Mouse (Mus musculus) myocyte (in vitro differentiated cells): ENCODE measurements around the gene Ankrd23. TPM values are rescaled to one million over a fixed set of nuclear protein-coding genes. Genes with fewer than 3 reads are reported as not detected.

Experiments used
- H3K27me3 ChIP-seq: one replicate; pipeline ENCODE4 v1.6.1; 2011; ENCODE audit not compliant: control insufficient read depth, insufficient read depth, insufficient read length
- H3K36me3 ChIP-seq: one replicate; pipeline ENCODE4 v1.6.1; 2011; ENCODE audit not compliant: control insufficient read depth, insufficient read depth
- H3K4me2 ChIP-seq: one replicate; pipeline ENCODE4 v1.6.1; 2011; ENCODE audit warnings: low read depth, control low read depth
- H3K4me3 ChIP-seq: one replicate; pipeline ENCODE4 v1.5.1; 2011; ENCODE audit warnings: mild to moderate bottlenecking, control low read depth, moderate library complexity
- H3K79me2 ChIP-seq: one replicate; pipeline ENCODE4 v1.6.1; 2011; ENCODE audit not compliant: control insufficient read depth, insufficient read depth
- H3ac ChIP-seq: one replicate; pipeline ENCODE4 v1.6.1; 2011; ENCODE audit not compliant: control insufficient read depth, insufficient read length
- CEBPB ChIP-seq: IDR thresholded peaks from 2 replicates; pipeline ENCODE4 v1.6.1; 2011; ENCODE audit warnings: mild to moderate bottlenecking, moderate library complexity; ENCODE audit not compliant: poor library complexity, insufficient read depth, severe bottlenecking
- E2F4 ChIP-seq: IDR thresholded peaks from one replicate; pipeline ENCODE4 v1.6.1; 2011; ENCODE audit warnings: mild to moderate bottlenecking, control low read depth, moderate library complexity; ENCODE audit not compliant: insufficient read depth
- MAX ChIP-seq: IDR thresholded peaks from one replicate; pipeline ENCODE4 v1.6.1; 2011; ENCODE audit warnings: low read depth, mild to moderate bottlenecking, control low read depth
- MYOD1 ChIP-seq, 3 experiments: IDR thresholded peaks; one replicate each; pipeline ENCODE4 v1.6.1; 2011; ENCODE audit warnings: control low read depth in 2 of 3, low read depth in 2 of 3, mild to moderate bottlenecking in 2 of 3, moderate library complexity in 1 of 3; ENCODE audit not compliant: insufficient read length in 2 of 3, control insufficient read depth in 1 of 3
- MYOG ChIP-seq, 3 experiments: IDR thresholded peaks; one replicate each; pipeline ENCODE4 v1.6.1; 2011; ENCODE audit warnings: control low read depth in 2 of 3, low read depth in 2 of 3, mild to moderate bottlenecking in 2 of 3; ENCODE audit not compliant: insufficient read length in 2 of 3, control insufficient read depth in 1 of 3, insufficient read depth in 1 of 3
- POLR2A ChIP-seq: IDR thresholded peaks from one replicate; pipeline ENCODE4 v1.6.1; 2011; ENCODE audit warnings: low read depth, mild to moderate bottlenecking, control low read depth, moderate library complexity; ENCODE audit not compliant: insufficient read length
- POLR2AphosphoS2 ChIP-seq: IDR thresholded peaks from one replicate; pipeline ENCODE4 v1.6.1; 2011; ENCODE audit warnings: low read depth, control low read depth; ENCODE audit not compliant: insufficient read length
- REST ChIP-seq: IDR thresholded peaks from one replicate; pipeline ENCODE4 v1.6.1; 2011; ENCODE audit warnings: mild to moderate bottlenecking, control low read depth, moderate library complexity; ENCODE audit not compliant: insufficient read depth, insufficient read length
- SRF ChIP-seq: IDR thresholded peaks from one replicate; pipeline ENCODE4 v1.6.1; 2011; ENCODE audit warnings: low read depth; ENCODE audit not compliant: control insufficient read depth, insufficient read length
- TCF12 ChIP-seq: IDR thresholded peaks from one replicate; pipeline ENCODE4 v1.6.1; 2011; ENCODE audit warnings: mild to moderate bottlenecking, control low read depth; ENCODE audit not compliant: poor library complexity, insufficient read depth, severe bottlenecking
- TCF3 ChIP-seq: IDR thresholded peaks from one replicate; pipeline ENCODE4 v1.6.1; 2011; ENCODE audit warnings: low read depth, control low read depth; ENCODE audit not compliant: insufficient read length
- USF1 ChIP-seq: IDR thresholded peaks from one replicate; pipeline ENCODE4 v1.6.1; 2011; ENCODE audit warnings: low read depth, mild to moderate bottlenecking, control low read depth, moderate library complexity
- polyA plus RNA-seq: library from polyadenylated mRNA; unstranded; fragments of >200 nt; fragmentation: generic; extraction: Trizol; gene quantifications from one replicate; pipeline ENCODE4 v1.2.1, GENCODE M21; 2012; ENCODE audit warnings: missing spikeins

Ankrd23 gene
- polyA plus RNA-seq, 1 experiment, result 78.6 TPM

DNA sequence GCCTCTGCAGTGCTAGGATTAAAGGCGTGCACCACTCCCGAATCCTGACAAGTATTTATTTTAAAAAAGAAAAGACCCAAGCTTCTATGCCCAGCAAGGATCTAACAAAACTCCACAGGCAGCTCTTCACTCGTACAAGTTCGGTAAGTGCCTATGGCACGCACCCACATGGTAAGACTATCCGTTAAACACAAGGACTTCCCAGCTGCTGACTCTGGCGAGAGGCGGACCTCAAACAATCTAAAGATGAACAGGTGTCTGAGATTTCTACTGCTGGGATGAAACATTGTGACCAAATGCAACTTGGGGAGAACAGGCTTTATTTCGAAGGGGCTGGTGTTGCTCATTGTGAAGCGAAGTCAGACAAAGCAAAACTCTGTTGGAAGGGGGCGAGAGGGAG lies 3.4 kb upstream of the Ankrd23 start:
- Histone ChIP-seq H3K4me3 (no peak overlapping the region), H3K4me2 (no peak overlapping the region), H3K27me3 (no peaks in the 10 kb centered on the region), H3K36me3 (no peaks in the 10 kb centered on the region), H3ac (no peak overlapping the region), H3K79me2 (peaks cover under 1% of the 10 kb centered on the region)
- no peak for TF ChIP-seq POLR2A
- TF ChIP-seq POLR2AphosphoS2, result no peak
- no peak for TF ChIP-seq TCF3
- TF ChIP-seq MYOD1 (IDR thresholded peaks at IDR 0.05; ENCODE audit: control insufficient read depth in 1 of 3, insufficient read length in 2 of 3, low read depth in 2 of 3), result peak in 1 of 3 experiments; percentile 63
- TF ChIP-seq USF1, result no peak
- no peak for TF ChIP-seq MAX
- TF ChIP-seq CEBPB, result no peak
- TF ChIP-seq TCF12, result peak; percentile 17
- peak in 1 of 3 experiments; percentile 53 for TF ChIP-seq MYOG (IDR thresholded peaks at IDR 0.05; ENCODE audit: control insufficient read depth in 1 of 3, insufficient read depth in 1 of 3, insufficient read length in 2 of 3, low read depth in 2 of 3)
- no peak for TF ChIP-seq SRF
- no peak for TF ChIP-seq E2F4

DNA sequence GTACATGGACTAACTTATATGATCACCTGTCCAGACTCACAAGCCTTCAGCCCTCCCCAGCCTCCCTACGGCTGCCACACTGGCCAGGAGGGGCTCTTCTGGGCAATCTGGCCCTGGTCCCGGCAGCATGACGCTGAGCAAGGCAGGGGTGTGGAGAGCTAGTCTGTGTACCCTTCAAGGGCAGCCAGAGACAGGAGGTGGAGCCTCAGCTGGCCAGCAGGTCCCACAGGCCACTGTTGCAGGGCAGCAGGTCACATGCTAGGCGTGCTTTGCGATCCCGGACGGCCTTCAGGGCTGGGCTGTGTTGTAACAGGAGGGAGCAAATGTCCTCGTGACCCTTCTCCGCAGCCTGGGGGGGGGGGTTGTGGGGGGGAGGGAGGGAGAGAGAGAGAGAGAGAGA lies 2.5 kb upstream of the Ankrd23 start, which contains the start of gene Gm42417:
TSS of gene Gm42417 (minus strand) at position 244 of the 400 bp plus-strand sequence.
- TF ChIP-seq TCF3 (no peak), TCF12 (no peak), MYOG (IDR thresholded peaks at IDR 0.05; ENCODE audit: control insufficient read depth in 1 of 3, insufficient read depth in 1 of 3, insufficient read length in 2 of 3, low read depth in 2 of 3) (peak in 2 of 3 experiments; percentile 30 to 66), SRF (no peak), USF1 (no peak), POLR2AphosphoS2 (no peak), POLR2A (no peak), MAX (no peak), REST (no peak), CEBPB (no peak), MYOD1 (IDR thresholded peaks at IDR 0.05; ENCODE audit: control insufficient read depth in 1 of 3, insufficient read length in 2 of 3, low read depth in 2 of 3) (peak in 1 of 3 experiments; percentile 63), E2F4 (no peak)
- H3K79me2 ChIP-seq, result no peaks in the 10 kb centered on the region
- no peak within 1 kb of the TSS for H3K4me2 ChIP-seq
- no peak within 1 kb of the TSS for H3K4me3 ChIP-seq
- H3K27me3 ChIP-seq, result no peaks in the 10 kb centered on the region
- H3K36me3 ChIP-seq, result no peaks in the 10 kb centered on the region
- no peak within 1 kb of the TSS for H3ac ChIP-seq

DNA sequence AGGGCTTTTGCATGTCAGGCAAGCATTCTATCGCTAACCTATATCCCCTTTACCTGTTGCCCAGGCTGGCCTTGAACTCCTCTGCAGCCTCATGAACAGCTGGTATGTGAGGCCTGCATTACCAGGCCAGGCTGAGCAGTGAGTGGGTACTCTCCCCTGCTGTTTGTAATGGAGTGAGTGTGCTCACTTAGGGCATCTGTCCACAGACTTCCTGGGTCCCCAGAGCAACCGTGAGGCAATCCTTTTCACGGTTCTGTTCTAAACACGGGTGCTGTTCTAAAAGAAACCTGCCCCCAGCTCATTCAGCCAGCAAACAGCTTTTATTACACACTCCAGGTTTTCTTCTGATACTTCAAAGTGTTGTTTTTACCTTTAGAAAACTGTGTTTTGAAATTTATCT lies 2.0 kb upstream of the Ankrd23 start:
- H3K4me3 ChIP-seq, result no peak overlapping the region
- no peak for TF ChIP-seq MYOG (IDR thresholded peaks at IDR 0.05; ENCODE audit: control insufficient read depth in 1 of 3, insufficient read depth in 1 of 3, insufficient read length in 2 of 3, low read depth in 2 of 3)
- TF ChIP-seq TCF3, result no peak
- no peak for TF ChIP-seq MAX
- no peaks in the 10 kb centered on the region for H3K36me3 ChIP-seq
- no peaks in the 10 kb centered on the region for H3K79me2 ChIP-seq
- H3K4me2 ChIP-seq, result no peak overlapping the region
- H3ac ChIP-seq, result no peak overlapping the region
- H3K27me3 ChIP-seq, result no peaks in the 10 kb centered on the region

DNA sequence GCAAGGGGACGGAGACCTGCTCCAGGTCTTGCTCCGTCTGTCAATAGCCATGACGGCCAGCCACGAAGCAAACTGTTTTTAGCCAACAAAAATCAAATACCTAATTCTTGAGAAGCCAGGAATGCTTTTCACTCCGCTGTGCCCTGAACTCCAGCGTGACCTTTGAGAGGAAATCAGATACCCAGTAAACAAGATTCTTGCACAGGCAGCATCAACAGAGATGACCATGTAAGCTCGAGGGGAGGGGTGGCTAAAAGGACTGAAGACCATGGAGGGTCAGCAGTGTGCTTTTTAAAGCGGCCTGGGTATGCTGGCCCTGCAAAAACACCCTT lies 320 bp downstream of the Ankrd23 start:
- no peaks in the 10 kb centered on the region for H3K36me3 ChIP-seq
- H3K27me3 ChIP-seq, result no peaks in the 10 kb centered on the region
- H3K4me2 ChIP-seq, result peak overlapping the region; percentile 43
- H3K4me3 ChIP-seq, result peak overlapping the region; percentile 24
- no peak overlapping the region for H3ac ChIP-seq
- no peaks in the 10 kb centered on the region for H3K79me2 ChIP-seq
- TF ChIP-seq CEBPB (no peak), MYOG (IDR thresholded peaks at IDR 0.05; ENCODE audit: control insufficient read depth in 1 of 3, insufficient read depth in 1 of 3, insufficient read length in 2 of 3, low read depth in 2 of 3) (no peak), POLR2AphosphoS2 (no peak), POLR2A (no peak), E2F4 (no peak), MAX (no peak), REST (no peak), TCF3 (no peak), TCF12 (no peak), USF1 (no peak), MYOD1 (IDR thresholded peaks at IDR 0.05; ENCODE audit: control insufficient read depth in 1 of 3, insufficient read length in 2 of 3, low read depth in 2 of 3) (no peak)
